8 mouse cellular contexts compared by ENCODE assay signal in genomic region chr19:47730691-47731070, GRCm38 (mm10). TPM values are rescaled to one million over a fixed set of nuclear protein-coding genes. Genes with fewer than 3 reads are reported as not detected.
A peak's percentile ranks its signal among the peaks of the same experiment; 100 is the strongest.
DNase-seq lines count a peak whose midpoint lies in the region; ATAC-seq and TF ChIP-seq lines count a peak whose summit lies in the region.

No protein-coding gene starts in this region.

- peaks cover 3% of the 10 kb centered on the region; the same call in 1 of the 2 replicates for H3K4me1 ChIP-seq in limb, embryonic 11.5 days (ENCODE audit: control insufficient read depth, insufficient read depth, low read length)
- peaks cover 13% of the 10 kb centered on the region; the same call in 1 of the 2 replicates for H3K4me1 ChIP-seq in midbrain, embryonic 12.5 days
- H3K4me1 ChIP-seq in small intestine, adult 2 months (ENCODE audit: control insufficient read depth, insufficient read depth, insufficient read length, low read length) = no peaks in the 10 kb centered on the region

- DNase-seq in cerebellum, adult 11 months = peak; percentile 46
- DNase-seq in cerebellum, postnatal 4 days (ENCODE audit: low spot score in 2 of 2) = no peak
- peak; percentile 85 for DNase-seq in embryo, embryonic 10 days (ENCODE audit: low spot score)
- peak; percentile 65 for DNase-seq in gastrocnemius, postnatal 10 days
- DNase-seq in limb, embryonic 11.5 days (ENCODE audit: low spot score) = peak; percentile 81

- TF ChIP-seq CTCF in small intestine, adult 2 months (IDR thresholded peaks at IDR 0.05; ENCODE audit: extremely low read depth, insufficient read length, insufficient replicate concordance, low read depth, low read length) = no peak

- TF ChIP-seq POLR2A in small intestine, adult 2 months (IDR thresholded peaks at IDR 0.05; ENCODE audit: low read depth, low read length) = no peak

- peak overlapping the region; percentile 84 for H3K27ac ChIP-seq in limb, embryonic 11.5 days (replicated peaks; ENCODE audit: low read depth, low read length)
- peak overlapping the region; percentile 96 for H3K27ac ChIP-seq in midbrain, embryonic 12.5 days (replicated peaks)
- peak overlapping the region; percentile 78 for H3K27ac ChIP-seq in small intestine, adult 2 months (ENCODE audit: insufficient read depth, low read depth, low read length)

- peak overlapping the region; percentile 65 for H3K4me3 ChIP-seq in limb, embryonic 11.5 days (ENCODE audit: low read depth, low read length)
- peak overlapping the region; percentile 82 for H3K4me3 ChIP-seq in midbrain, embryonic 12.5 days
- peak overlapping the region; percentile 85 for H3K4me3 ChIP-seq in small intestine, adult 2 months (ENCODE audit: low read depth, low read length)

- H3K4me2 ChIP-seq in limb, embryonic 11.5 days (ENCODE audit: low read depth, severe bottlenecking) = peak overlapping the region; percentile 65
- H3K4me2 ChIP-seq in midbrain, embryonic 12.5 days (replicated peaks) = peak overlapping the region; percentile 71

- H3K9me3 ChIP-seq in limb, embryonic 11.5 days (ENCODE audit: control insufficient read depth, low read length) = no peaks in the 10 kb centered on the region
- H3K9me3 ChIP-seq in midbrain, embryonic 12.5 days = no peaks in the 10 kb centered on the region

- H3K27me3 ChIP-seq in limb, embryonic 11.5 days (ENCODE audit: control insufficient read depth, insufficient read depth, low read length) = no peaks in the 10 kb centered on the region
- H3K27me3 ChIP-seq in midbrain, embryonic 12.5 days = no peaks in the 10 kb centered on the region
- H3K27me3 ChIP-seq in small intestine, adult 2 months (ENCODE audit: control insufficient read depth, insufficient read depth, low read length) = no peaks in the 10 kb centered on the region

- H3K9ac ChIP-seq in limb, embryonic 11.5 days (ENCODE audit: low read length) = peak overlapping the region; percentile 53
- peak overlapping the region; percentile 63 for H3K9ac ChIP-seq in midbrain, embryonic 12.5 days (replicated peaks)

- ATAC-seq in inflammation-experienced regulatory T-cells, adult 6 months = peak; percentile 65
- ATAC-seq in limb, embryonic 11.5 days (ENCODE audit: insufficient number of reproducible peaks, low FRiP score, low TSS enrichment, low read depth) = peak; percentile 69; the same call in 1 of the 2 replicates
- peak; percentile 69 for ATAC-seq in midbrain, embryonic 12.5 days (ENCODE audit: low FRiP score, low read depth)

- under 1% methylated on average over 12 of the region's 12 CpGs for WGBS in limb, embryonic 11.5 days
- under 1% methylated on average over 12 of the region's 12 CpGs for WGBS in midbrain, embryonic 12.5 days
- under 1% methylated on average over 12 of the region's 12 CpGs for WGBS in small intestine, adult 2 months

- H3K36me3 ChIP-seq in limb, embryonic 11.5 days (ENCODE audit: control insufficient read depth, insufficient read depth, low read length) = peaks cover 9% of the 10 kb centered on the region
- H3K36me3 ChIP-seq in midbrain, embryonic 12.5 days = peaks cover 30% of the 10 kb centered on the region
- peaks cover 16% of the 10 kb centered on the region for H3K36me3 ChIP-seq in small intestine, adult 2 months (ENCODE audit: control insufficient read depth, insufficient read depth, low read length)

RNA-seq across cellular contexts. Expression of gene Sfr1, which starts 0.8 kb away (rescaled TPM):
- 10 to 100 TPM; 82.2 to 89.8 TPM for total RNA-seq in gastrocnemius, postnatal 10 days (2021)
- 100 to 1,000 TPM; 140 to 178 (median 146) TPM for polyA plus RNA-seq in inflammation-experienced regulatory T-cells, adult 6 months (2017; shearing (Covaris generic))
- polyA plus RNA-seq in limb, embryonic 11.5 days (2014; fragmentation: Nextera tagmentation; extraction: Ambion mirVana) = 311 and 312 TPM in 2 replicates
- polyA plus RNA-seq in midbrain, embryonic 12.5 days (2016; fragmentation: Nextera tagmentation; extraction: Ambion mirVana) = 238 and 263 TPM in 2 replicates
- 8.3 and 15.7 TPM in 2 replicates for polyA plus RNA-seq in small intestine, adult 2 months (2012; rRNA removed)

RNA-seq across cellular contexts. Expression of gene Col17a1, which starts 38.8 kb away (rescaled TPM):
- total RNA-seq in gastrocnemius, postnatal 10 days (2021) = 1 to 10 TPM in 1 of 2 experiments, under 1 TPM in 1; 0.65 to 1.3 TPM
- polyA plus RNA-seq in inflammation-experienced regulatory T-cells, adult 6 months (2017; shearing (Covaris generic)) = not detected
- polyA plus RNA-seq in limb, embryonic 11.5 days (2014; fragmentation: Nextera tagmentation; extraction: Ambion mirVana) = 2.4 and 3.3 TPM in 2 replicates
- 0.26 and 0.66 TPM in 2 replicates for polyA plus RNA-seq in midbrain, embryonic 12.5 days (2016; fragmentation: Nextera tagmentation; extraction: Ambion mirVana)
- 0.18 and 0.35 TPM in 2 replicates for polyA plus RNA-seq in small intestine, adult 2 months (2012; rRNA removed)

Comparison
In these comparisons a context has a peak if more than half of its experiments do, and no peak if none do; other contexts are left out.
1. DNase-seq: peak in cerebellum, adult 11 months (single experiment), embryo, embryonic 10 days (single experiment), gastrocnemius, postnatal 10 days (single experiment) and limb, embryonic 11.5 days (single experiment); none in cerebellum, postnatal 4 days (0 of 2).
2. Peak in every context shown above with its lines, with median percentiles within 50 percentile points of each other: ATAC-seq, H3K27ac ChIP-seq and H3K4me3 ChIP-seq.